Mouse (Mus musculus) v-Abl transformed pro-B cells (cell line): ENCODE results near the gene Itpa.
"Not testable (repeated sequence)": the region's sequence is repeated elsewhere in the genome, so short reads cannot be mapped to it uniquely, and the experiment has no call there.

ENCODE experiments used
- in situ Hi-C, 2 experiments: fragments of 400-800 bp; cut with MboI; formaldehyde crosslinking; loops; one replicate each; pipeline ENCODE4 v1.15.1; 2025; ENCODE audit not compliant: unreplicated experiment in 2 of 2

Itpa gene

DNA sequence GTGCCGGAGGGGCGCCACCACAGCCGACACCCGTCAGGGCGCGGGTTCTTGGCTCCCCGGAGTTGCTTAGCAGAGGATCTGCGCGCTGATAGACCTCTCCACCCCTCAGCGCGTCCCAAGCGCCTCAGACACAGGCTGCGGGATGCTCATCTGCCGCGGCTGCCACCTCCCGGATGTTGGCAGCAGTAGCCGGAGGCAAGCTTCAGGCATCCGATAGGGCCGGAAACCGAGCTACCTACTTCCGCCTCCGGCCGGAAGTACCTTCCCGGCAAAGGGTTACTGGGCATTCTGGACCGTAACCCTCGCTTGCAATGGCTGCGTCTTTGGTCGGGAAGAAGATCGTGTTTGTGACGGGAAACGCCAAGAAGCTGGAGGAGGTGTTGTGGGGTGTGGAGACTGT, at the start of gene Itpa:
Gene Itpa (plus strand): TSS at position 52 of the 400 bp plus-strand sequence.
- in situ Hi-C loops: loop anchor here (5.0 to 10.0 kb wide), 4 partner anchors 35 to 243 kb away; partner anchors contain the start of genes Fastkd5 (in 1 of the 2), Pced1a (in 1 of the 2), Ubox5 (in 1 of the 2) and Vps16 (in 1 of the 2)

DNA sequence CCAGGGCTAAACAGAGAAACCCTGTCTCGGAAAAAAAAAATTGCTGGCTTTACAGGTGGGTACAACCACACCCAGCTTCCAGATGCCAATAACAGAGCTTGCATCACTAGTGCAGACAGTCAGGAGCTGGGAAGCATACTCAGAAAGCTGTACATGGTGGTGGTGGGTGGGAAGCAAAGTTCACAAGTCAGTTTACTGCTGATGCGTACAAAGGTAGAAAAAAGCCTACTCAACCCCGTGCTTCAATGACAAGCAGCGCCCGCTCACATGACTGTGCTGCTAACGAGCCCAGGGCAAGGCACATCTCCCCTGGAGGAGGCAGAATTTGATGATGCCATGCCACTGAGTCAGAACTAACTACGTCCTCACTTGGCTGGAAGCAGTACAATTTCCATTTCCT, 48.4 kb upstream of the Itpa start:
- in situ Hi-C loops: loop anchor here in 1 of 2 experiments (25.0 kb wide), 1 partner anchor 893 kb away; no protein-coding TSS in a partner anchor

DNA sequence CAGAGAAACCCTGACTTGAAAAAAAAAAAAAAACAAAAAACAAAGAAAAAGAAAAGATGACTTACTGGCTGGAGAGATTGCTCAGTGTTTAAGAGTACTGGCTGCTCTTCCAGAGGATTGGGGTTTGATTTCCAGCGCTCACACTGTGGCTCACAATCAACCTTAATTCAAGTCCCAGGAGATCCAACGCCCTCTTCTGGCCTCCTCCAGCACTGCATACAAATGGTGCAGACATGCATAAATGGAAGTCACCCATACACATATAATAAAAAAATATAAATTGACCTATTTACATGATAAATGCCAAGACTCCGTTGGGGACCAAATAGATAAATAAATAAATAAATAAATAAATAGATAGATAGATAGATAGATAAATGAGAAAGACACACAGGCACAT, 39.0 kb upstream of the Itpa start:
- in situ Hi-C loops: no loop called here

DNA sequence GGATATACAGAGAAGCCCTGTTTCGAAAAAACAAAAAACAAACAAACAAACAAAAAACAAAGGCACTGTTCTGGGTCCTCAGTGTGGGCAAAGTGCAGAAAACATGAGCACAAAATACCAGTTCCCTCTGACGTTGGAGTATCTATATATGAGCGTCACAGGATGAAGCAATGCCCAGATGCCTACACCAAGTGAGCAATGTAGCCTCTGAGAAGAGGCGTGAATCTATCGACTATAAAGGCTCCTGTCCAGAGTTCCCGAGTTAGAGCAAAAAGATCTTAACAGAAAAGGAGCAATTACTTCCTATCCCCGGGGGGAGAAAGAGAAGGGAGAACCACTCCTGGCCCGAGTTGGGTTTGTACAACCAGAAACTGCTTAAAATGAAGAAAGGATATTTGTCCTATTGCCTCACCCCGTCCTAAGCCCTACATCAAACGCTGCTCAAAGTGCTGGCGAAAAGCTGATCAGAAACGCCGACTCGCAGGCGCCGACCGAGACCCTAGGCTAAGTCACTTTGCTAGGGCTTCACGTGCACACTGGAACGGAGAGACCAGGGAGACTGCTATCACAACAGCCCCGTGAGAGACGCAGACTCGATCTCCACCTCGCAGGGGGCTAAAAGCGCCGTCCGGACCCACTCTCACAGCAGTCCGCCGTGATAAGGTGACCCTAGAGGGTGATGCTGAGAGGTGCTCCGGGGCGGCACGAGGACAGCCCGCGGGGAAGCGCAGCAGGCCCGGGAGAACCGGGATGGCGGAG, 38.2 kb upstream of the Itpa start:
- in situ Hi-C loops: no loop called here

- in situ Hi-C loops: loop anchor here in 1 of 2 experiments (5.0 kb wide), 1 partner anchor 37 kb away; the partner anchor contains the start of gene Itpa
Observed at GRCm38 (mm10) chr2:130629839-130630203, 37.6 kb upstream of the Itpa start, which contains the start of the genes Fastkd5 and Ubox5. Gene Fastkd5, minus strand, starts transcription at chr2:130630027. Gene Ubox5, minus strand, starts transcription at chr2:130630038.

GRCm38 (mm10) chr2:130632416-130632815, 35.0 kb upstream of the Itpa start:
- in situ Hi-C loops: loop anchor here in 1 of 2 experiments (5.0 kb wide), 1 partner anchor 35 kb away; the partner anchor contains the start of gene Itpa

DNA sequence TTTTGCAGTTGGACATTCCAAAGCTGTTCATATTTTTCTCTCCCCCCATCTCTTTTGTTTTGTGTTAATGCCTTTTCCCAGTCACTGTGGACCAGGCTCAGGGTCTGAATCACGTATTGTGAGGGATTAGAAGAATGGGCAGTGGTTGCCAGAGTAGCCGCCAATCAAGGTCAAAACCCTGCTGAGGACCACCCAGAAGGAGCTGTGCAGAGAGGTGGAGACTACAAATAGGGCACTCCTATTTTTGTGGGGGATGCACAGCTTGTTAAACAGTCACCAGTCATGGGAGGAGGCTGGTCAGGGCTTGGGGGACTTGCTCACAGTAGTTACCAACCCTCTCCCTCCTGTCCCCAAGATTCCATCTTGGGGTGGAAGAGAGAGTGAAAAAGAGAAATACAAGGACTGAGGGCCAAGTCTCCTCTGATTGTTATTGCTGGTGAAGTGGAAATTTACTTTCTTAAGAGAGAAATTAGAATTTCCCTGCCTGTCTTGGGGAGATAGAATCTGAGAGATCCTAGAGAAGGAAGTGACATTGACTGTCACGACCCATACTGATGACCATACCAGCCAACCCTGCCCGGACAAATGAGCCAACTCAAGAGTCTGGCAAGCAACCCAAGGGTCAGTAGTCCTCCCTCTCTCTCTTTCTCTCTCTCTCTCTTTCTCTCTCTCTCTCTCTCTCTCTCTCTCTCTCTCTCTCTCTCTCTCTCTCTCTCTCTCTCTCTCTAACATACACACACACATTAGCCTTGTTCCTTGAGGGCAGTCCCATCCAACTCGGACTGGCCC, 34.3 kb upstream of the Itpa start:
- in situ Hi-C loops: loop anchor here in 1 of 2 experiments (5.0 kb wide), 1 partner anchor 34 kb away; the partner anchor contains the start of gene Itpa

DNA sequence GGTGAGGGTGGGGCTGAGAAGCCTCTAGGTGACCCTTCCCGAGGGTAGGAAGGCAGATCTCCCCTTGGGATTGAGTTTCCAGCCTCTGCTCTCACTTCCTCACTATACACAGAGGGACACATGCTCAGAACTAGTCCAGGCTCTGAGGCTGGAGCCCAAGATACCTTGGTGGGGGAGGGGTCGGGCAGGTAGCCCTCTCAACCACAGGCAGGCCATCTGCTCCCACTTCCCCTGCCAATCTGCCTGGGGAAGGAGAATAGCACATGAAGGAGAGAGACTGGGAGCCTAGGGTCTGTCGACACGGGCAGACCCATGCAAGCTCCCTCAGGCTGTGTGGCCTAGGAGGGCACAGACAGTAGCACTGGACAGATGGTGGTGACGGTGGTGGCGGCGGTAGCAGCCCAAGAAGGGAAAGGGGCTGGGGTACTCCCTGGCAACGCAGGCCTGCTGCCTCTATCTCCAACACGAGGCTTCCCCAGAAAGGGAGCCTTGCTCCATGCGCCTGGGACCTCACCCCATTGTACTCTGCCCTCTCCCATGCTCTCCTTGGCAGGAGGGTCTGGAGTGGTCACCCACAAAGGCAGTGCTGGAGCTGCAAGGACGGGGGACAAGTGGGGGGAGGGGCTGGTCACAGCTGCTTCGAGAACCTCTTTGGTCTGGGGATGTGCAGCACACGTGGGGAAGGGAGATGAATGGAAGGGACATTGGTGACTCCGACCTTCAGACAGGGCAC, 33.2 kb upstream of the Itpa start:
- in situ Hi-C loops: loop anchor here in 1 of 2 experiments (5.0 kb wide), 1 partner anchor 33 kb away; the partner anchor contains the start of gene Itpa

GRCm38 (mm10) chr2:130634739-130635411, 32.5 kb upstream of the Itpa start:
- in situ Hi-C loops: loop anchor here in 1 of 2 experiments (5.0 kb wide), 1 partner anchor 32 kb away; the partner anchor contains the start of gene Itpa

DNA sequence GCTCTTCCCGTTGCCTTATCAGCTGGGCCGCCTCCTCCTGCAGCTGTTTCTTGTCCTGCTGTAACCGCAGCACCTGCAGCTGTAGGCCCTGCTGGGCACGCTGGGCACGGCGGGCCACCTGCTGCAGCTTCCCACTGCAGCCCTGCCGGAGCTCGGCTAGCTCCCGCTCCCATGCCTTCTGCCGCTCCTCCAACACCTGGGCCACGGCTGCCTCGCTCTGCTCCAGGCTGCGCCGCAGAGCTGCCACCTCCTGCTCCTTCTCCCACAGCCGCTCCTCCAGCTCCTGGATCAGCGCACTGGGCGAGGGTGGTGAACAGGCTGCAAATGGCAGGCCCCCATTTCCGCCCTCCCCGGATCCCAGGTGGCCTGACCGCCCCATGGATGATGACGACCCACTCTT, 31.6 kb upstream of the Itpa start:
- in situ Hi-C loops: no loop called here

- in situ Hi-C loops: no loop called here
Observed at GRCm38 (mm10) chr2:130638101-130638611, 29.3 kb upstream of the Itpa start.

DNA sequence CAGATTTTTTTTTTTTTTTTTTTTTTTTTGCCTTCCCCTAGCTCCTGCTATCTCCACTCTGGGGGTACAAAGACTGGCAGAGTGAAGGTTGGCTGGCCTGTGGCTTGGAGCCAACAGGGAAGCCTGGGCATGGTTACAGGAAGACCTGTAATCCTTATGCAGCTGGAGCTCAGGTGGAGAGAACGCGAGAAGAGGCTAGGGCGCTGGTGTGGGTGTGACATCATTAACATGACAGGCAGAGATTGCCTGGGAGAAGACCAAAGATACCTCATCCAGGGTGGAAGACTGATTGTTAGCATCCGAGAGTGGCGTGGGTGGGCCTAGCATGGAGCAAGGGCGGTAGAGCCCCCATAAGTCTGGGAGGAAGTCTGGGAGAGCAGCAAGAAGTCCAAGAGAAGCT, 28.1 kb upstream of the Itpa start:
- in situ Hi-C loops: no loop called here

DNA sequence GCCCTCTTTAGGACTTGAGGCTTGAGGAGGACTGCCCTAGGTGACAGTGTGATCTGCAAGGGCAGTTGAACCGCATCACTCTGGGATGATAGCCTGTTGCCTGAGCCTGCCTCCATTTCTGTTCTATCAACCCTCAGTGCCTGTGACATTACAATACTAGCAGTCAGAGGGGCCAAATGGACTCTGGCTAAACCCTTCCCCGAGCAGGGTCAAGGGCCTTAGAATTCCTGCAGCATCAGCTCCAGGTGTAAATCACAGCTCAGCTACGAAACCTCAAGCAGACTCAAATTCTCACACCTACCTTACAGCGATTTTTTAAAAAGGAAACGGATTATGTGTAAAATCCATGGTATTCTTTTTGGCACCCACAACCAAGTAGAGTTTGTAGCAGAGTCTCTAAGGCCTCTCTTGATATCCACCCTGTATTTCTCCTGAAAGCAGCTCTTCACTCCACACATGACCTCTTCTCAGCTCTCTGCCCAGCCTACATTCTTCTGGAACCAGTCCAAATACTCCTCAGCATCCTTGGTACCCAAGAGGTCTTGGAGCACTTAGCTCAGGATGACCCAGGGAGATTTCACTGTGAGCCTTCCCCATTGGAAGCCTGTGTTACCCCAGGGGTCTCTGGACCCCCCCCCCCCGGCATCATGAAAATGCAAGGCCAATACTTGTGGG, 25.9 kb upstream of the Itpa start:
- in situ Hi-C loops: no loop called here

DNA sequence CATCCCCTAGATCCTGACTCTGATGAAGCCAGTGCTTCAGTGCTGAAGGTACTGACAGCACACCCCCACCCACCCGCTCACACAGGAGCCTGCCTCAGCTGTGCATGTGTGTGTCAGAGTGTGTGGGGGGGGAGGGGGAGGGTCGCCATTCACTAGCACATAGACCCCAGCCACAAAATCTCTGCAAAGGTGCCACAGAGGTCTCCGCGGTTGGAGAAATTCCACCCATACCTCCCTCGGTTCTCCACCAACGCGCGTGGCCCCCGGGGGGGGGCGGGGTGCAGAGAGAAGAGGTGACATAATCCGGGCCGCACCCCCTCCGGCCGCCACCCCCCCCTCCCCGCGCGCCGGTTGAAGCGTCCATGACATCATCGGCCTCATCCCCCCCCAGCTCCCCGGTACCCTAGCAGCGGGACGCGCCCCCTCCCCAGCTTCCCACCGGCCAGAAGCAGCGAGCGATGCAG, 25.2 kb upstream of the Itpa start:
- in situ Hi-C loops: no loop called here

DNA sequence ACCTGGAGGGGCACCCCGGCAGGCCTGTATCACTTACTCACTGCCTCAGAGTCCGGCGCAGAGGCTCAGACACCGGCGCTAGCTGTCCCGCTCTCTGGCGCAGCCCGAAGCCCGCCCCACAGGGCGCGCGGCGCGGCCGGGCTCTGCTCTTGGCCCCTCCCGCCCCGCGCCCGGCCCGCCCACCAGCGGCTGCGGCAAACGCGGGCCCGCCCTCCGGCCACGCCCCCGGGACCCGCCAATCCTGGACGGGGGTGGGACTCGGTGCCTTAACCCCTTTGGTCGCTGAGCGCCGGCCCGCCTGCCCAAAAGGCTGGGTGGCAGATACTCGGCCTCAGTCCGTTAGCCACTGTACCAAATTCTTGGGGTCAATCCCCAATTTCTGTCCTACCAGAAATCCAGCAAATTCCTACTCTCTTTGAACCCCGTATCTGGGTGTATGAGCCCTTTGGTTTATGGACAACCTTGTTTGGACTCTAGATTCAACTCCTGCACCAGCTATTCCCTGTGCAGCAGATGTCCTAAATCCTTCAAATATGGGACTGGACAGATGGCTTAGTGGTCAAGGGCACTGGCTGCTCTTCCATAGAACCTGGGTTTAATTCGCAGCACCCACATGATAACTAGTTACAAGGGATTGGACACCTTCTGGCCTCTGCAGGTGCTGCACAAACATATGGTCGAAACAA, 24.6 kb upstream of the Itpa start, which contains the start of gene Lzts3:
Gene Lzts3 (minus strand): TSS at position 120 of the 686 bp plus-strand sequence.
- in situ Hi-C loops: no loop called here

DNA sequence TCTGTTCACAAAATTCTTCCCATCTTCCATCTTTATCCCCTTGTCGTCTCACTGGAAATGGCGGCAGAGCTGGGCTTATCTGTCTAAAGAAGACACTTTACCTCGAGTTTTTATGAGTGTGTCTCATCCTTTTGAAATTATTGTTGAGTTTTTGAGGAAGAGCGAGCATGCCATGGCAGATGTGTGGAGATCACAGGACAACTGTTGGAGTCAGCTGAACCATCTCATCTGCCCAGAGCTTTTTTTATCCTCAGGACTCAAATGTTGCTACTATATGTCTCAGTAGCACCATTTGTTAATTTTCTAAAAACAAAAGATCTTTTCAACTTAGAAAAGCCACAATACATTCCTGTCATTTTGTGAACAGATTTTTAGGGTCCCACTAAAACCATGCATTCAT, 22.2 kb upstream of the Itpa start:
- in situ Hi-C loops: no loop called here

GRCm38 (mm10) chr2:130649028-130649427, 18.4 kb upstream of the Itpa start:
- in situ Hi-C loops: not testable (repeated sequence)

DNA sequence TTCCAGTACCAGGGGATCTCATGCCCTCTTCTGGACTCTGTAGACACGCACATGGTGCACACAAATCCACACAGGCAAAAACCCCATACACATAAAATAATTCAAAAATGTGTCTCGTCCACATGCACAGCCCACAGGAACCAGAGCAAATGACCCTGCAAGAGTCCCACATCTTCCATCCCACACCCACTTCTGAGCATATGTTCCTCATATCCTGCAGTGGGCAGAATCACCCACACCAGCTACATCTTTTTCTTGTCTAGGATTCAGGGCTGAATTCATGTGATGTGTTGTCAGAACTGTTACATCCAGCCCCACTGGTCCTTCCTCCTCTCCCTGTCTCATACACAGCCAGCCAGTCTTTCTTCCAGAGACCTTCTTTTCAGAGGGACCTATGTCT, 14.1 kb upstream of the Itpa start:
- in situ Hi-C loops: no loop called here
